Mouse (Mus musculus) limb, embryonic 14.5 days (tissue): ENCODE results near the gene Dnah17. TPM values are rescaled to one million over a fixed set of nuclear protein-coding genes. Genes with fewer than 3 reads are reported as not detected.

Experiments
- ATAC-seq: fragments of 200-750 bp; cut with Nextera tagmentation; 2 replicates; pipeline ENCODE4 v1.8.0; 2017; ENCODE audit warnings: low read depth, moderate number of reproducible peaks, moderate TSS enrichment; ENCODE audit not compliant: low FRiP score
- DNase-seq: peaks from one replicate; pipeline ENCODE4 v3.0.0-alpha.2; 2015; ENCODE audit warnings: low spot score
- H3K27ac ChIP-seq: fragments of 300-500 bp; sonication (generic); replicated peaks from 2 replicates; pipeline ENCODE4 v1.5.1; 2014; ENCODE audit warnings: low read depth, mild to moderate bottlenecking, low read length, moderate library complexity, mixed read lengths
- H3K27me3 ChIP-seq: fragments of 300-500 bp; sonication (generic); 2 replicates; pipeline ENCODE4 v1.6.1; 2014; ENCODE audit warnings: low read length, mixed read lengths; ENCODE audit not compliant: control insufficient read depth, insufficient read depth
- H3K36me3 ChIP-seq: fragments of 300-500 bp; sonication (generic); 2 replicates; pipeline ENCODE4 v1.6.1; 2014; ENCODE audit warnings: mild to moderate bottlenecking, low read length, moderate library complexity, mixed read lengths; ENCODE audit not compliant: control insufficient read depth, insufficient read depth
- H3K4me1 ChIP-seq: fragments of 300-500 bp; sonication (generic); 2 replicates; pipeline ENCODE4 v1.6.1; 2014; ENCODE audit warnings: antibody characterized with exemption, low read length, mixed read lengths; ENCODE audit not compliant: control insufficient read depth, insufficient read depth
- H3K4me2 ChIP-seq: fragments of 300-500 bp; sonication (generic); replicated peaks from 2 replicates; pipeline ENCODE4 v1.6.1; 2014; ENCODE audit warnings: low read depth, mild to moderate bottlenecking, low read length, moderate library complexity; ENCODE audit not compliant: severe bottlenecking
- H3K4me3 ChIP-seq: fragments of 300-500 bp; sonication (generic); replicated peaks from 2 replicates; pipeline ENCODE4 v1.5.1; 2014; ENCODE audit warnings: low read length
- H3K9ac ChIP-seq: fragments of 300-500 bp; sonication (generic); 2 replicates; pipeline ENCODE4 v1.6.1; 2014; ENCODE audit warnings: mild to moderate bottlenecking, low read depth, low read length, moderate library complexity; ENCODE audit not compliant: severe bottlenecking
- H3K9me3 ChIP-seq: fragments of 300-500 bp; sonication (generic); 2 replicates; pipeline ENCODE4 v1.6.1; 2016; ENCODE audit warnings: low read length; ENCODE audit not compliant: control insufficient read depth
- POLR2A ChIP-seq: fragments of 200-500 bp; IDR thresholded peaks from 2 replicates; pipeline ENCODE4 v1.8.0; 2012; ENCODE audit warnings: inconsistent platforms, mild to moderate bottlenecking, moderate library complexity, borderline replicate concordance; ENCODE audit not compliant: insufficient read depth, insufficient read length; ENCODE audit errors: extremely low read depth
- WGBS: fragments of 180-500 bp; shearing (Covaris S2); extraction: QIAGEN DNeasy Blood & Tissue Kit; methylation state at CpG from one replicate; pipeline ENCODE4 v1.1.7; 2014; 5-methylcytosine and 5-hydroxymethylcytosine counted together
- polyA plus RNA-seq, 2 experiments: library from polyadenylated mRNA; depleted of rRNA in 1 of 2; stranded (reverse) in 1 of 2; unstranded in 1 of 2; fragments of >200 nt; fragmentation: Nextera tagmentation in 1 of 2; extraction: Ambion mirVana in 1 of 2; gene quantifications; 2 replicates each; pipeline versions ENCODE4 v1.2.1 to v1.2.3; 2012 to 2014

Gene Dnah17
- polyA plus RNA-seq, 2 experiments = 0.10 to 0.11 TPM

GRCm38 (mm10) chr11:118000565-118001215, 129.7 kb downstream of the Dnah17 start:
- H3K36me3 ChIP-seq = peaks cover 63% of the 10 kb centered on the region
- DNase-seq (no peak), ATAC-seq (no peak)
- H3K9me3 ChIP-seq = no peaks in the 10 kb centered on the region
- no peaks in the 10 kb centered on the region for H3K27me3 ChIP-seq
- peaks cover 7% of the 10 kb centered on the region for H3K4me1 ChIP-seq
- WGBS = 91% methylated on average over 7 of the region's 7 CpGs
- H3K4me3 ChIP-seq = no peak overlapping the region
- H3K4me2 ChIP-seq = no peak overlapping the region
- H3K9ac ChIP-seq = no peak overlapping the region
- no peak for TF ChIP-seq POLR2A
- no peak overlapping the region for H3K27ac ChIP-seq

GRCm38 (mm10) chr11:118000083-118000482, 130.4 kb downstream of the Dnah17 start:
- ATAC-seq = no peak
- no peak overlapping the region for H3K27ac ChIP-seq
- WGBS = 55% methylated on average over 1 of the region's 1 CpGs

GRCm38 (mm10) chr11:117999260-117999934, 131.0 kb downstream of the Dnah17 start:
- H3K4me2 ChIP-seq = no peak overlapping the region
- no peak for TF ChIP-seq POLR2A
- WGBS = 91% methylated on average over 6 of the region's 6 CpGs
- H3K4me3 ChIP-seq = no peak overlapping the region
- H3K27me3 ChIP-seq = no peaks in the 10 kb centered on the region
- no peaks in the 10 kb centered on the region for H3K9me3 ChIP-seq
- peaks cover 20% of the 10 kb centered on the region for H3K4me1 ChIP-seq
- peaks cover 51% of the 10 kb centered on the region for H3K36me3 ChIP-seq
- no peak overlapping the region for H3K9ac ChIP-seq
- H3K27ac ChIP-seq = no peak overlapping the region
- no peak for DNase-seq
- ATAC-seq = no peak

More at GRCm38 (mm10) chr11:118000083-118000482, 130.4 kb downstream of the Dnah17 start:
- no peak overlapping the region for H3K4me2 ChIP-seq
- no peak for DNase-seq
- H3K27me3 ChIP-seq = no peaks in the 10 kb centered on the region
- no peak overlapping the region for H3K9ac ChIP-seq
- H3K4me3 ChIP-seq = no peak overlapping the region
- peaks cover 13% of the 10 kb centered on the region for H3K4me1 ChIP-seq
- TF ChIP-seq POLR2A = no peak
- H3K9me3 ChIP-seq = no peaks in the 10 kb centered on the region
- peaks cover 57% of the 10 kb centered on the region for H3K36me3 ChIP-seq

GRCm38 (mm10) chr11:117998356-117998755, 132.1 kb downstream of the Dnah17 start:
- no peak for DNase-seq
- H3K36me3 ChIP-seq = peaks cover 41% of the 10 kb centered on the region
- no peaks in the 10 kb centered on the region for H3K27me3 ChIP-seq
- WGBS = 98% methylated on average over 4 of the region's 4 CpGs
- no peak for ATAC-seq
- no peak overlapping the region for H3K9ac ChIP-seq
- TF ChIP-seq POLR2A = no peak
- no peak overlapping the region for H3K4me2 ChIP-seq
- H3K27ac ChIP-seq = no peak overlapping the region
- H3K9me3 ChIP-seq = no peaks in the 10 kb centered on the region
- H3K4me3 ChIP-seq = no peak overlapping the region
- peaks cover 31% of the 10 kb centered on the region for H3K4me1 ChIP-seq

GRCm38 (mm10) chr11:117997085-117997484, 133.3 kb downstream of the Dnah17 start:
- WGBS = 96% methylated on average over 2 of the region's 2 CpGs
- H3K4me1 ChIP-seq = peaks cover 35% of the 10 kb centered on the region
- ATAC-seq = no peak
- H3K4me2 ChIP-seq = no peak overlapping the region
- no peak overlapping the region for H3K9ac ChIP-seq
- TF ChIP-seq POLR2A = no peak
- peaks cover 30% of the 10 kb centered on the region for H3K36me3 ChIP-seq
- no peak for DNase-seq
- no peaks in the 10 kb centered on the region for H3K27me3 ChIP-seq
- no peak overlapping the region for H3K27ac ChIP-seq
- H3K9me3 ChIP-seq = no peaks in the 10 kb centered on the region
- H3K4me3 ChIP-seq = no peak overlapping the region
